Mouse (Mus musculus): Measurements from ENCODE around the gene Ensa.
"Not testable (repeated sequence)": the region's sequence is repeated elsewhere in the genome, so short reads cannot be mapped to it uniquely, and the experiment has no call there.

Ensa gene

DNA sequence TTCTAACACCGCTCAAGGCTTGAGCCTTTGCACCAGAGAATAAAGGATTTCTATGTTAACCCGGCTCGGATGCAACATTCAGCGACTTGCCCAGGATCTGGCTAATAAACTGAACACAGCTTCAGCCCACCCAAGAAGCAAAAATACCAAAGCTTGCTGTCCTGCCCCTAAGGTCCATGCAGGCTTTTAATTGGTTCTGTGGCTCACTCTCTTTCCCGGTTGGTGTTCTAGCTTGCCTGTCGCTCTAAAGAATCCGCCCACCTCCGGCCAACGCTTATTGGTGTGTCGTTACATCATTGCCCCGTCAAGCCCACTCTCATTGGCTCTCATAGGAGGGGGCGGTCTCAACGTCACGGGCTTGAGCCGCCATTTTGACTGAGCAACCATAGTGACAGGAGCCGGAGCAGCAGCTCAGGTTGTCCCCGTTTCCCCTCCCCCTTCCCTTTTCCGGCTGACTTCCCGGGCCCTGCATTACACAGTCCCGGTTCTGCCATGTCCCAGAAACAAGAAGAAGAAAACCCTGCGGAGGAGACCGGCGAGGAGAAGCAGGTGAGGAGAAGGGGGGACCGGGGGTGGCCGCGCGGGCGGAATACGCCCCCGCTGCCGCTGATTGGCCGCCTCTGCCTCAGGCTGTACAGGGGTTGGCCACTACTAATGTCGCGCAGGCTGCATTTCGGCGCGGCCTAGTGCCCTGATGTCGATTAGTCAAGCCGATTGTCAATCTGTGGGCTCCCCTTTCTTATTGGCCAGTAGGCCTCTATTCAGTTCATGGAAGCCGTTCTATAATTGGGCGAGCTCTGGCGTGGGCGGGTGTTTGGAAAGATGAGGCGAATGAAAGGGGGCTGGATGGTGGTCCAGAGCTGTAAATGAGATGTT lies at the start of gene Ensa:
Gene Ensa, plus strand, starts transcription at position 366 of the 876 bp plus-strand sequence.
- DNase-seq (ENCODE audit: extremely low spot score): peak; percentile 98

- DNase-seq (ENCODE audit: extremely low spot score): no peak
Observed at GRCm38 (mm10) chr3:95587754-95588603, 36.8 kb upstream of the Ensa start.

DNA sequence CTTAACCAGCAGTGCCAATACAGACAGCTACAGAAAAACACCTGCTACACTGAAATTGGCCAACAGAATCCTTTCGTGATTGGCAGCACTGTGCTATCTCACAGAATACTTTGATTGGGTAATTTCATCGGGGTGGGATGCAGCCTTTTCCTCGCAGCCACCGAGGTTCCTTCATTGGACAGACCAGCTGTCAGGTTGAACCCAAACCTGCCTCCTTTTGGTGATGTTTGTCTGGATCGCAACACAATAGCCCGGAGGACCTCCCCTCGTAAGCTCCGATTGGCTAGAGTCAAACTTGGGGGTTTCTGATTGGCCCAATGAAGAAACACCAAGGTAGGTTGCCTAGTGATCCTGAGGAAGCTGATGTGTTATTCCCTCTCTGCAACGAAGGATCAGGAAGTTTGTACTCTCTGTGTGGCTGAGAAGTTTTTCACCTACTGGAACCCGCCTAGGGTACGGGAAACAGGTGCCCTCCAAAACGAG lies 36.1 kb upstream of the Ensa start, which contains the start of gene Golph3l:
Gene Golph3l, plus strand, starts transcription at position 331 of the 483 bp plus-strand sequence.
- DNase-seq (ENCODE audit: extremely low spot score): peak; percentile 89

DNA sequence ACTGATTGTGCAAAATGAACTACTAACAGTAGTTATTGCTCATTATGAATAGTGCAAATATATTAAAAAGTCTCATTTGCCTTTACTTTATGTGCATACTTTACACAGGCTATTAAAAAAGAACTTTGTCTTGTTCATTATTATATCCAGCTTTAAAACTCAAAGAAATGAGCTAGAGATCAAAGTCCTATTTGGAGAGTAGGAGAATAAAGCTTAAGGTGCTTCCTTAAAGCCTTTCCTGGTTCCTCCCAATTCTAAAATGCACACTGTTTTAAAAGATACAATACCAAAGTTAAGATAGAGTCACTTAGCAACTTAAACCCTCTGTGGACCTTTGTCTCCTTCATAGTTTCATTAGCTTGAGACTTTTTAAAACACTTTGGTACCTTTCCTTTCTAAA lies 26.1 kb upstream of the Ensa start:
- no peak for DNase-seq (ENCODE audit: extremely low spot score)

GRCm38 (mm10) chr3:95601287-95601686 lies 23.5 kb upstream of the Ensa start:
- no peak for DNase-seq (ENCODE audit: extremely low spot score)

DNA sequence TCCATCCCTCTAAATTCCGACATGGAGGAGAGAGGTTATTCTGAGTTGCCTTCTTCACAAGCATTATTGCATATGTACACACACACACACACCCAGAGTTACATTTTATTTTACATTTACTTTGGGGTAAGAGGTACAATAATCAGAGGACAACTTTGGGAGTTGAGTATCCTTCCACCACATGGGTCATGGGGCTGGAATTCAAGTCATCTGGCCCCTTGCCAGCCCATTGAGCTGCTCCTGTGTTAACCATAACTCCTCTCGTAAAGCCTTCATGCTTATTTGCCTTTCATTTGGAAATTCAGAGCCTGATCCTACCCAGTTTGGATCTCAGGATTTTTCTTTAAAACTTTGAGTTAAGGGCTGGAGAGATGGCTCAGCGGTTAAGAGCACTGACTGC lies 18.7 kb upstream of the Ensa start:
- DNase-seq (ENCODE audit: extremely low spot score): no peak

- no peak for DNase-seq (ENCODE audit: extremely low spot score)
Observed at GRCm38 (mm10) chr3:95609195-95609594, 15.6 kb upstream of the Ensa start.

DNA sequence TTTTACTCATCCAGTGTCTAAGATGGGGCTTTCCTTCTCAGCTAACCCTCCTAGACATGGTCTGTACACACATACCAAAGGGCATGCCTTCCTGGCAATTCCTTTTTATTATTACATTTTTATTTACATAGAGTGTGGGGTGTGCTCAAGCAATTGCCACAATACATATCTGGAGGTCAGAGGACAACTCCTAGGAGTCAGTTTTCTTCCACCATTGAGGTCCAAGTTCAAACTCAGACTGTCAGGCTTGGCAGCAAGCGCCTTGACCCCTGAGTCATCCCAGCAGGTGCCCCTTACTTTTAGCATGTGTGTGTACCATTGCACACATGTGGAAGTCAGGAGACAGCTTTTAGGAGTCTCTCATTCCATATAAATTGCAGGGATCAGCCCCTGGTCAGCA lies 10.8 kb upstream of the Ensa start:
- DNase-seq (ENCODE audit: extremely low spot score): no peak

DNA sequence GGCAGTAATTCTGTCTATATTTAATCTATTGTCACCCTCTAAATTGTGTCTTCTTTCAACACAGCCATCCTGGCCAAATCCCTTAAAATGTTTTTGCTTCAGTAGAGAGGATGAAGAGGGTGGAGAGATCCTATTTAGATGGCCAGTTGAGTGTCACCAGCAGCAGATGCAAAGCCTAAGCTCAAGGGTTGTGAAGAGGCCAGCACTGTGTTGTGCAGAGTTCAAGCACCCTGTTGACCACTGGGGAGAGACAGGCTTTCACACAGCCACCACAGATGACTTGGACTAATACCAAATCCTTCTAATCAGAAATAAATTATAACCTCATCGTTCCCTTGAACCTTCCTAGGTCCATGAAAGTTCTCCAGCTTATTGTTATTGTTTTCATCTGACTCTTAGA lies 6.3 kb upstream of the Ensa start:
- no peak for DNase-seq (ENCODE audit: extremely low spot score)

DNA sequence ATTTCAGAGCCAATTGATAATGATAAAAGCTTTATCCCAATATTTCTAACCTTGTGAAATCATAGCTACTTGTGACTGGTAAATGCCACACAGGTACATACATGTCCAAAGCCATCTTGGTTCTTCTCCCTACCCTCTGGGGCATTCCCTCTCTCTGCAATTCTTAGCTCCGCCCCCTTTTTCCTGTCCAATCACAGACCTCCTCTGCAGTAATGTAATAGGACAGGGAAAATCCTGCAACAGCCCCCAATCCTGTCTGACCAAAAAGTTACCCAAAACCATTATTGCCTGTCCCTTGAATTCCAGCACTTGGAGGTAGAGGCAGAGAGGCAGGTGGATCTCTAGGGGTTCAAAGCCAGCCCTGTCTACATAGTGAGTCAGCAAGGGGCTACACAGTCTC lies 3.6 kb upstream of the Ensa start:
- no peak for DNase-seq (ENCODE audit: extremely low spot score)

DNA sequence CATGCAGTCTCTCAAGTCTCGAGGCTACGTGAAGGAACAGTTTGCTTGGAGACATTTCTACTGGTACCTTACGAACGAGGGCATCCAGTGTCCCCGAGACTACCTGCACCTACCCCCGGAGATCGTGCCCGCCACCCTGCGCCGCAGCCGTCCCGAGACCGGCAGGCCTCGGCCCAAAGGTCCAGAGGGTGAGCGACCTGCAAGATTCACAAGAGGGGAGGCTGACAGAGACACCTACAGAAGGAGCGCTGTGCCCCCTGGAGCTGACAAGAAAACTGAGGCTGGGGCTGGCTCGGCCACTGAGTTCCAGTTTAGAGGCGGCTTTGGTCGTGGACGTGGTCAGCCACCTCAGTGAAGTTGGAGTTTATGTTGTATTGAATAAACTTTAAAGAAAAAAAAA lies 2.4 kb upstream of the Ensa start:
- not testable (repeated sequence) for DNase-seq (ENCODE audit: extremely low spot score)

DNA sequence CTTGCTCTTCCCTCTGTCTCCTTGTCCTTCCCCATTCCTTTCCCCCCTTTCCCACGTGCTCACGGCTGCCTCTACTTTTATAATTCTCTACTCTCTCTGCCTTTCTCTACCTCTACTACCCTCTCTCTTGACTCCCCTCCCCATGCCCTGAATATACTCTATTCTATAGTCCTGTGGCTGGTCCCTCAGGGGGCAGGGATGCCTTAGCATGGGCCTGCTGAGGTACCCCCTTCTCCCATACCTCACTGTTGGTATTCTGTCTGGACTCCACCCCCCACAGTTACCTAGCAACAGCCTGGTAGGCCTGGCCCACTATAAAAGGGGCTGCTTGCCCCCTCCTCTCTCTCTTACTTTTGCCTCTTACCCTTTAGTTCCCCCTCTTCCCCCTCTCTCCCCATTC lies 1.2 kb upstream of the Ensa start:
- DNase-seq (ENCODE audit: extremely low spot score): no peak

DNA sequence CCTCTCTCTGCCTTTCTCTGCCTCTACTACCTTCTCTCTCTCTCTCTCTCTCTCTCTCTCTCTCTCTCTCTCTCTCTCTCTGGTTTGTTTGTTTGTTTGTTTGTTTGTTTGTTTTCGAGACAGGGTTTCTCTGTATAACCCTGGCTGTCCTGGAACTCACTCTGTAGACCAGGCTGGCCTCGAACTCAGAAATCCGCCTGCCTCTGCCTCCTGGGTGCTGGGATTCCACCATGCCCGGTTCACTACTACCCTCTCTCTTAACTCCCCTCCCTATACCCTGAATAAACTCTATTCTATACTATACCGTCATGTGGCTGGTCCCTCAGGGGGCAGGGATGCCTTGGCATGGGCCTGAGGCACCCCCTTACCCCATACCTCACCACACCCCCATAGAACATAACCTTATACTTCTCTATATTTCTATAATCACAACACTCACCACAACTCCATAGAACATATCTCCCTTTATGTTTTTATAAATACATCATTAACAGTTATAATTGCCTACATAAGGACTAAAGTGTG lies 740 bp upstream of the Ensa start:
- peak; percentile 4 for DNase-seq (ENCODE audit: extremely low spot score)

DNA sequence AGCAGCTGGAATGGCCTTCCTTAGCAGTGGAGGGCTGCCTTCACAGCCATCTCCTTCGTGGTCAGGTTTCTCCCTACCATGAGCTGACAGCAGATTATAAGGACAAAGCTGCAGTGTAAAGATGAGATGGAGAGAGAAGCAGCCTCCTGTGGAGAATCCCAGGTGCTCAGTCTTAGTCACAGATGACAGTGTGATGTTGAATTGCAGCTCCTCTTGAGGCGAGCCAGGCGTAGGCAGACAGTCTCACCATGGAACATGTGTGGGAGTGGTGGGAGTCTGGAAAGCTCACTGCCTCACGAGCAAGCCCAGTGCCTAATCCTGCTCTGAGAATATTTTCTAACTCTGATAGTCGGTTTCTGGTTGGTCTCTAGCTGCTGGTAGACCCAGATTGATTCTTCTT lies 3.0 kb downstream of the Ensa start:
- no peak for DNase-seq (ENCODE audit: extremely low spot score)

- DNase-seq (ENCODE audit: extremely low spot score): no peak
Observed at GRCm38 (mm10) chr3:95629755-95630154, 5.0 kb downstream of the Ensa start.

- no peak for DNase-seq (ENCODE audit: extremely low spot score)
Observed at GRCm38 (mm10) chr3:95630856-95631255, 6.1 kb downstream of the Ensa start.

- DNase-seq (ENCODE audit: extremely low spot score): no peak
Observed at GRCm38 (mm10) chr3:95631304-95631703, 6.5 kb downstream of the Ensa start.

DNA sequence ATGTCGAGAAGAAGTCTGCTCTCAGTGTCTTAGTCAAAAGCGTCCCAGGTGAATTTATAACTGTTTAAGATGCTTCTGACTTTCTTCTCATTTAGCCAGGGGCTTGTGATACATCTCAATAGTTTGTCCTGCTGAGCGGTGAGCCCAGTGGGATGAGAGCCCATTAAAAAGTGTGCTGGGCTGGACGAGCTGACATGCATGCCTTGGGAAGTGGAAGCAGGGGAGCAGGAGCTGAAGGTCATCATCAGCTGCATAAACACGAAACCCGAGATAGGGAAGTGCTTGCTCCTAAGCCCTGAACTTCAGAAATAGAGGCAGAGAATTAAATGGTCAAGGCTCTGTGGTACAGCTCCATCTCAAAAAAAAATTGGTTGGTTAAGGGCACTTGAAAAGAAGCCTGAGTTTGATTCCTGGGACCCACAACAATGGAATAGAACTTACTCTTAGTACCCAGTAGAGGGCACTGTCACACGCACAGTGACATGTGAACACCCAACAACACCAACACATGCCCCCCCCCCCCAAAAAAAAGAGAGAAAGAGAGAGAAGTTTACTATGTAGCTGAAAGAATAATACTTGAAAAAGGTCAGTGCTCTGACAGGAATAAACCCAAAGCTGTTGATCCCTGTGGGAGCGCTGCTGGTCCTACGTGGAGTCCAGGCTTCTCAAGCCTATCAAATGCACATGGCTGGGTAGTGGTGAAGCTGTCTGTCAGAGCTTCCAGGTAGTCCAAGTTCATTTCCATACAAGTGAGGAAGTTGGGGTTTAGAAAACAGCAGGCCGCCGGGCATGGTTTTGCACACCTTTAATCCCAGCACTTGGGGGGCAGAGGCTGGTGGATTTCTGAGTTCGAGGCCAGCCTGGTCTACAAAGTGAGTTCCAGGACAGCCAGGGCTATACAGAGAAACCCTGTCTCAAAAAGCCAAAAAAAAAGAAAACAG lies 8.1 kb downstream of the Ensa start:
- peak; percentile 12 for DNase-seq (ENCODE audit: extremely low spot score)

DNA sequence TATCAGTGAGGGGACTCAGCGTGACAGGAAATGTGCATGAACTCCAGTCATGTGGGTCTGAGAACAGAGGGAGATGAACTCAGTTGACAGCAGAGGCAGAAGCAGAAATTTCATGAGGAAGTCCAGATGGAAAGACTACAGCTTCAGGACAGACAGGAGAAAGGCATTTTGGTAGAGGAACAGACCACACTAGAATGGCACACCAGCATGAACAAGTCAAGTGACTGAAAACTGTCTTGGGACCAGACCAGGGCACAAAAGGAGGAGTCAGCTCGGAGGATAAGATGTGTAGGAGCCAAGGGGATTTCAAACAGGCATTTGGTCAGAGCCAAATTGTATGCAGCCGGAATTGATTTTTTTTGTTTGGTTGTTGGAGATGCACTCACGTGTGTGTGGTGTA lies 10.8 kb downstream of the Ensa start:
- no peak for DNase-seq (ENCODE audit: extremely low spot score)

GRCm38 (mm10) chr3:95636072-95636471 lies 11.3 kb downstream of the Ensa start:
- DNase-seq (ENCODE audit: extremely low spot score): no peak

DNA sequence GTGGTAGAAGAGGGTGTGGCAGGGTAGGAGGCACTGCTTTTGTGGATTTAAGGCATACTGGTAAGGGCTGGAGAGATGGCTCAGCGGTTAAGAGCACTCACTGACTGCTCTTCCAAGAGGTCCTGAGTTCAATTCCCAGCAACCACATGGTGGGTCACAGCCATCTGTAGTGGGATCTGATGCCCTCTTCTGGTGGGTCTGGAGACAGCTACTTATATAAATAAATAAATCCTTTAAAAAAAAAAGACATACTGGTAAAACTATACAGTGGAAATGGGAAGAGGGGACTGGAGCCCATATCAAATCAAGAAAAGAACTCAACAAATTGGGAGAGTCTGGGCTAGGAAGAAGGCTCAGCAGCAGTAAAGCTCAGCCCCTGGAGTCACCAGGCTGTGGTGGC lies 14.9 kb downstream of the Ensa start:
- DNase-seq (ENCODE audit: extremely low spot score): no peak
